Mouse (Mus musculus) heart, postnatal 0 days (tissue): Measurements from ENCODE around the gene Dlst. TPM values are rescaled to one million over a fixed set of nuclear protein-coding genes. Genes with fewer than 3 reads are reported as not detected.

Experiments used
- ATAC-seq: fragments of 200-750 bp; cut with Nextera tagmentation; 2 replicates; pipeline ENCODE4 v1.8.0; 2017; ENCODE audit warnings: low read depth, moderate number of reproducible peaks, moderate library complexity; ENCODE audit not compliant: insufficient read depth
- DNase-seq: peaks from one replicate; pipeline ENCODE4 v3.0.0-alpha.2; 2016; ENCODE audit warnings: low spot score
- H3K27ac ChIP-seq: fragments of 300-500 bp; sonication (generic); 2 replicates; pipeline ENCODE4 v1.5.1; 2014; ENCODE audit warnings: low read depth, mild to moderate bottlenecking
- H3K27me3 ChIP-seq: fragments of 300-500 bp; sonication (generic); 2 replicates; pipeline ENCODE4 v1.6.1; 2014; ENCODE audit warnings: low read length, mixed read lengths; ENCODE audit not compliant: control insufficient read depth, insufficient read depth
- H3K36me3 ChIP-seq: fragments of 300-500 bp; sonication (generic); replicated peaks from 2 replicates; pipeline ENCODE4 v1.6.1; 2014; ENCODE audit warnings: low read length, mixed read lengths; ENCODE audit not compliant: control insufficient read depth, insufficient read depth
- H3K4me1 ChIP-seq: fragments of 300-500 bp; sonication (generic); 2 replicates; pipeline ENCODE4 v1.6.1; 2014; ENCODE audit warnings: antibody characterized with exemption; ENCODE audit not compliant: control insufficient read depth, insufficient read depth
- H3K4me2 ChIP-seq: fragments of 300-500 bp; sonication (generic); 2 replicates; pipeline ENCODE4 v1.6.1; 2014; ENCODE audit warnings: low read depth, mild to moderate bottlenecking, low read length, moderate library complexity
- H3K4me3 ChIP-seq: fragments of 300-500 bp; sonication (generic); 2 replicates; pipeline ENCODE4 v1.5.1; 2014; ENCODE audit warnings: low read depth, low read length
- H3K9ac ChIP-seq: fragments of 300-500 bp; sonication (generic); replicated peaks from 2 replicates; pipeline ENCODE4 v1.6.1; 2014; ENCODE audit warnings: low read depth, low read length, mixed read lengths
- H3K9me3 ChIP-seq: fragments of 300-500 bp; sonication (generic); replicated peaks from 2 replicates; pipeline ENCODE4 v1.6.1; 2016; ENCODE audit warnings: low read length; ENCODE audit not compliant: control insufficient read depth
- CTCF ChIP-seq: IDR thresholded peaks from 2 replicates; pipeline ENCODE4 v1.5.1; 2016; ENCODE audit warnings: antibody characterized with exemption, control low read depth, low read depth
- EP300 ChIP-seq: IDR thresholded peaks from 2 replicates; pipeline ENCODE4 v1.6.1; 2016; ENCODE audit warnings: antibody characterized with exemption, low read depth
- WGBS: fragments of 180-500 bp; shearing (Covaris S2); extraction: QIAGEN DNeasy Blood & Tissue Kit; methylation state at CpG from one replicate; pipeline ENCODE4 v1.1.7; 2014; 5-methylcytosine and 5-hydroxymethylcytosine counted together
- polyA plus RNA-seq: library from polyadenylated mRNA; unstranded; fragments of >200 nt; fragmentation: Nextera tagmentation; extraction: Ambion mirVana; gene quantifications from 2 replicates; pipeline ENCODE4 v1.2.1, GENCODE M21; 2015
- total RNA-seq: library from RNA; depleted of rRNA; stranded (reverse); fragments of >200 nt; gene quantifications from 2 replicates; pipeline ENCODE4 v1.2.3, GENCODE M21; 2014; ENCODE audit warnings: low replicate concordance

Gene Dlst
- total and polyA plus RNA-seq, 2 experiments from 2014 or later, result 269 to 341 TPM

DNA sequence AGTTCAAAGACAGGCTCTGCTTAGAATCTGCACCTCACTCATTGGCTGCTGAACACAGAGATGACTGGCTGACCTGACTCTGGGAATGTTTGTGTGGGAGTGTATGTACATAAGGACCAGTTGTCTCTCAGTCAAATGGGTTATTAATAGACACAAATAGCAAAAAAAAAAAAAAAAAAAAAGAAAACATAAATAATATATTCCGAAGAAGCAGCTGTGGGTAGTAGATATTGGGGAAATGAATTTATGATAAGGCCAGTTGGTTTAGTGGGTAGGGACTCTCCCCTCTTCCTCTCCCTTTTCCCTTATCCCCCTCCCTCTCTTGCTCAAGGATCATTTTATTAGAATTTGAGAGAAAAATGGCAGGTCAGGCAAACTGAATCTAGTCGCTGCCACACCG is 3.3 kb downstream of the Dlst start:
- Histone ChIP-seq H3K9ac (no peak overlapping the region), H3K27me3 (no peaks in the 10 kb centered on the region), H3K4me2 (no peak overlapping the region), H3K36me3 (peaks cover 35% of the 10 kb centered on the region), H3K27ac (no peak overlapping the region), H3K4me1 (peaks cover 31% of the 10 kb centered on the region), H3K9me3 (no peaks in the 10 kb centered on the region), H3K4me3 (no peak overlapping the region)
- DNase-seq (no peak), ATAC-seq (no peak)
- TF ChIP-seq CTCF (no peak), EP300 (no peak)
- WGBS, result 91% methylated on average over 3 of the region's 3 CpGs

DNA sequence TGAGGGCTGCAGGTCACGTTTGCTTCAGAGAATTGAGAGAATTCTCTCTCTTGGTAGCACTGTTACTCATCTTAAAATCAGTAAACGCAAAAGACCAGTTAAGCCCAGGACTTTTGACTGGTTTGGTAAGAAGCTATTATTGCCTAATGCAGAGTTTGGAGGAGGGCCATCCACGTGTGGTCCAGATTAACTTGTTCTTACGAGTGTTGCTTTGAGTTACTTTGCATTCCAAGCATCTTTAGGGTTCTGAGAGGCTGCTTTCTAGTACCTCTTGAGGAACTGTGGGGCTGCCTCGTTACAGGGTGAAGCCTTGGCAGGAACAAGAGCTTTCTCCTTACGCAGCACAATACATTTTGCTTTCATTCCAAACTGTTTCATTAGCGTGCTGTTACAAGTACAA is 5.0 kb downstream of the Dlst start:
- ATAC-seq, result no peak
- Histone ChIP-seq H3K27me3 (no peaks in the 10 kb centered on the region), H3K4me1 (peaks cover 24% of the 10 kb centered on the region), H3K9ac (no peak overlapping the region), H3K36me3 (peaks cover 53% of the 10 kb centered on the region), H3K4me3 (no peak overlapping the region), H3K4me2 (no peak overlapping the region), H3K9me3 (no peaks in the 10 kb centered on the region), H3K27ac (no peak overlapping the region)
- no peak for TF ChIP-seq CTCF
- no peak for TF ChIP-seq EP300
- no peak for DNase-seq
- 61% methylated on average over 7 of the region's 7 CpGs for WGBS

DNA sequence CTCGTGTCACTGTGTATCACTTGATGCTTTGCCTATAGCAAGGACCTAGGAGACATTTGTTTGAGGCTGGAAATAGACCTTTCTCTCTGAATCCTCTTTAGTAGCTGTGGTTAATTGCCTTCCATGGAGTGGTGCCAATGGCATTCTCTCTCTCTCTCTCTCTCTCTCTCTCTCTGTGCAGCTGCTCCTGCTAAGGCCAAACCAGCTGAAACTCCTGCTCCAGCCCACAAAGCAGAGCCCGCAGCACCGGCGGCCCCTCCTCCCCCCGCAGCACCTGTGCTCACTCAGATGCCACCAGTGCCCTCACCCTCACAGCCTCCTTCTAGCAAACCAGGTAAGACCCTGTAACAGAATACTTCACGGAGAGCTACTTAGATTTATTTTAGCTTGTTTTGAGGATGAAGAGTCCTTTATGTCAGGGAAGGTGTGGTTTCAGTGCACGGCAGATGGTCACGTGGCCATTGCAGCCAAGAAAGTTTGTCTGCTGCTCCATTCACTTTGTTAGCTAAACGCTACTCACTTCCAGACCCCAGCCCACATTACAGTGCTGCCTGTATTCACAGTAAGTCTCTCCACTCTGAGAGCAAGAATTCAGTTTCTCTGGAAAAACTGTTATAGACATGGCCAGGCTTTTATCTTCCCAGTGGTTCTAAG is 11.3 kb downstream of the Dlst start:
- no peak overlapping the region for H3K4me3 ChIP-seq
- 88% methylated on average over 9 of the region's 9 CpGs for WGBS
- TF ChIP-seq CTCF (no peak), EP300 (no peak)
- no peak overlapping the region for H3K9ac ChIP-seq
- H3K27ac ChIP-seq, result no peak overlapping the region
- H3K27me3 ChIP-seq, result no peaks in the 10 kb centered on the region
- no peak for DNase-seq
- ATAC-seq, result no peak
- no peak overlapping the region for H3K4me2 ChIP-seq
- H3K4me1 ChIP-seq, result no peaks in the 10 kb centered on the region
- H3K9me3 ChIP-seq, result no peaks in the 10 kb centered on the region
- peaks cover 93% of the 10 kb centered on the region for H3K36me3 ChIP-seq

DNA sequence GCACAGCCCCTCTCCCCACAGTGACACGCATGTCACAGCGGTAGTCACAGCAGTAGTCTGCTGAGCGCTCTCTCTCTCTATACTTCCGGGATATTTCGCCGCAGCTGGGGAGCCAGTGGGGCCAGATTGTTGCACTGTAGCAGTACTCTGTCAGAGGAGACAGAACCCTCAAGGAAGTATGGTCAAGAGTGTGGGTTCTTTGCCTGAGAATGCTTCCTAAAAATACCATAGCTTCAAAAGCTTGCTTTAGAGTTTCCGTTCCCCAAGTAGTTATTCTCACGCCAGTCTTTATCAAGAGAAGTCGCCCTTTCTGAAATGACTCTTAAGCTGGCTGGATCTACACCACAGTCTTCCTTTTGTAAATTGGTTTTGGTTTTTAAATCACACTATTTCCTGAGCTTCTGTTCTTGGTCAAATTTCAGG is 12.5 kb downstream of the Dlst start:
- no peak overlapping the region for H3K9ac ChIP-seq
- TF ChIP-seq EP300 (no peak), CTCF (no peak)
- no peaks in the 10 kb centered on the region for H3K9me3 ChIP-seq
- ATAC-seq, result no peak
- H3K27me3 ChIP-seq, result no peaks in the 10 kb centered on the region
- no peak overlapping the region for H3K4me2 ChIP-seq
- H3K4me1 ChIP-seq, result no peaks in the 10 kb centered on the region
- WGBS, result 92% methylated on average over 9 of the region's 9 CpGs
- no peak for DNase-seq
- H3K27ac ChIP-seq, result no peak overlapping the region; the same call in 1 of the 2 replicates
- no peak overlapping the region for H3K4me3 ChIP-seq
- H3K36me3 ChIP-seq, result peaks cover 99% of the 10 kb centered on the region

DNA sequence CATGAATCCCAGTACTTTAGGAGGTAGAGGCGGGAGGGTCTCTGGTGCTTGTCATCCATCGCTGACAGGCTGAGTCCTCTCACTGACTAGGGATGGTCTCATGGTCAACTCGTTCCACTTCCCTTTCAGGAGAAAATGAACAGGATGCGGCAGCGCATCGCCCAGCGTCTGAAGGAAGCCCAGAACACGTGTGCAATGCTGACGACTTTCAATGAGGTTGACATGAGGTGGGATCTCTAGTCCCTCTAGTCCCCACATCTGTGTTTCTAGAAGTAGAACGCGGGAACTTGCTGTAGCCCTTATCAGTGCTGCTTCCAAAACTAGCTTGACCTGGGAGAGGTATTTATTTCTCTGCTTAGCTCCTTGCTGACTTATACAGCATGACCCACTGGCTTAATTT is 13.0 kb downstream of the Dlst start:
- 73% methylated on average over 11 of the region's 11 CpGs for WGBS
- no peaks in the 10 kb centered on the region for H3K4me1 ChIP-seq
- no peak overlapping the region for H3K4me2 ChIP-seq
- H3K27ac ChIP-seq, result no peak overlapping the region
- ATAC-seq (no peak), DNase-seq (no peak)
- TF ChIP-seq EP300 (no peak), CTCF (no peak)
- H3K27me3 ChIP-seq, result no peaks in the 10 kb centered on the region
- H3K36me3 ChIP-seq, result peaks cover 99% of the 10 kb centered on the region
- no peak overlapping the region for H3K9ac ChIP-seq
- H3K9me3 ChIP-seq, result no peaks in the 10 kb centered on the region
- no peak overlapping the region for H3K4me3 ChIP-seq

DNA sequence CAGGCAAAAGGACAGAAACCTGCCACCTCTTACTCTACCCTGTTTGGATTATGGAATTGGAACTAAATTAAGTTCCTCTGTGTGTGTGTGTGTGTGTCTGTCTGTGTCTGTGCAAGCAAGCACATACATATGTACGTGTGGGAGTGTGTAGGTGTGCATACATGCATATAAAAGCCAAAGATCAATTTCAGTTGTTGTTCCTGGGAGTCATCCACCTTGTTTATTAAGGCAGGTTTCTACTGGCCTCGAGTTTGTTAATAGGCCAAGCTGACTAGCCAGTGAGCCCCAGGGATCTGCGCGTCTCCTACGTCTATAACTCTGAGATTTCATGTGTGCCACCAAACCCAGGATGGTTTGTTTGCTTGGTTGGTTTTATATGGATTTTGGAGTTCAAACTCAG is 14.1 kb downstream of the Dlst start:
- TF ChIP-seq EP300, result no peak
- no peak for TF ChIP-seq CTCF
- Histone ChIP-seq H3K4me1 (no peaks in the 10 kb centered on the region), H3K4me3 (no peak overlapping the region), H3K36me3 (peaks cover 96% of the 10 kb centered on the region), H3K4me2 (no peak overlapping the region), H3K9ac (no peak overlapping the region), H3K27me3 (no peaks in the 10 kb centered on the region), H3K9me3 (no peaks in the 10 kb centered on the region), H3K27ac (no peak overlapping the region)
- WGBS, result 93% methylated on average over 5 of the region's 5 CpGs
- DNase-seq (no peak), ATAC-seq (no peak)
